Mouse (Mus musculus) right cerebral cortex, postnatal 36 days (tissue): ENCODE data around the gene Thumpd1.
"Not testable (repeated sequence)": the region's sequence is repeated elsewhere in the genome, so short reads cannot be mapped to it uniquely, and the experiment has no call there.

Source experiments
- DNase-seq, 2 experiments: peaks; one replicate each; pipeline ENCODE4 v3.0.0; 2022; ENCODE audit warnings: low spot score in 2 of 2, mixed read lengths in 1 of 2

Gene Thumpd1

GRCm38 (mm10) chr7:119720253-119720946, at the start of gene Thumpd1:
TSS of gene Thumpd1 (minus strand) at chr7:119720798.
- peak; percentile 90 to 94 for DNase-seq

- DNase-seq, result no peak
These were observed 49.3 kb upstream of the Thumpd1 start for GRCm38 (mm10) chr7:119769895-119770294.

- DNase-seq, result no peak
These were observed 46.4 kb upstream of the Thumpd1 start for GRCm38 (mm10) chr7:119766996-119767395.

- no peak for DNase-seq
These were observed 43.8 kb upstream of the Thumpd1 start for GRCm38 (mm10) chr7:119764377-119764776.

- DNase-seq, result no peak
These were observed 41.6 kb upstream of the Thumpd1 start for GRCm38 (mm10) chr7:119762166-119762697.

GRCm38 (mm10) chr7:119760527-119760951, 39.9 kb upstream of the Thumpd1 start, which contains the start of gene Acsm3:
TSS of gene Acsm3 (plus strand) at chr7:119760923.
- no peak for DNase-seq

- no peak for DNase-seq
These were observed 33.1 kb upstream of the Thumpd1 start for GRCm38 (mm10) chr7:119753696-119754095.

GRCm38 (mm10) chr7:119749942-119750341, 29.3 kb upstream of the Thumpd1 start:
- DNase-seq, result no peak

GRCm38 (mm10) chr7:119748761-119749160, 28.2 kb upstream of the Thumpd1 start:
- DNase-seq, result no peak

- DNase-seq, result no peak
These were observed 25.3 kb upstream of the Thumpd1 start for GRCm38 (mm10) chr7:119745869-119746268.

- no peak for DNase-seq
These were observed 23.7 kb upstream of the Thumpd1 start for GRCm38 (mm10) chr7:119744321-119744720.

GRCm38 (mm10) chr7:119739798-119740468, 19.3 kb upstream of the Thumpd1 start:
- not testable (repeated sequence) for DNase-seq

GRCm38 (mm10) chr7:119738877-119739276, 18.3 kb upstream of the Thumpd1 start:
- DNase-seq, result no peak

GRCm38 (mm10) chr7:119731262-119731661, 10.7 kb upstream of the Thumpd1 start:
- not testable (repeated sequence) for DNase-seq

GRCm38 (mm10) chr7:119727621-119728020, 7.0 kb upstream of the Thumpd1 start:
- no peak for DNase-seq

- DNase-seq, result no peak
These were observed 331 bp upstream of the Thumpd1 start for GRCm38 (mm10) chr7:119720947-119721310.

- DNase-seq, result no peak
These were observed 6.5 kb downstream of the Thumpd1 start for GRCm38 (mm10) chr7:119714111-119714510.

GRCm38 (mm10) chr7:119694926-119695325, 25.7 kb downstream of the Thumpd1 start:
- no peak for DNase-seq

GRCm38 (mm10) chr7:119692302-119692701, 28.3 kb downstream of the Thumpd1 start:
- DNase-seq, result no peak

- DNase-seq, result no peak
These were observed 30.9 kb downstream of the Thumpd1 start, which contains the start of gene Acsm4 for GRCm38 (mm10) chr7:119689726-119690125. TSS of gene Acsm4 (plus strand) at chr7:119690026.

GRCm38 (mm10) chr7:119682699-119683098, 37.9 kb downstream of the Thumpd1 start:
- DNase-seq, result no peak

- DNase-seq, result no peak
These were observed 40.5 kb downstream of the Thumpd1 start for GRCm38 (mm10) chr7:119680107-119680506.

- DNase-seq, result peak; percentile 10 to 13
These were observed 47.1 kb downstream of the Thumpd1 start for GRCm38 (mm10) chr7:119673465-119673864.
